Comparison of ENCODE assay signal across 8 mouse cellular contexts in genomic region chr16:33580736-33581241, GRCm38 (mm10).
DNase-seq lines count a peak whose midpoint lies in the region; ATAC-seq and TF ChIP-seq lines count a peak whose summit lies in the region.

No protein-coding gene starts in this region.

- H3K27ac ChIP-seq in hindbrain, postnatal 0 days: peak overlapping the region; percentile 60
- peak overlapping the region; percentile 64 for H3K27ac ChIP-seq in liver, embryonic 13.5 days

- no peak overlapping the region for H3K4me2 ChIP-seq in hindbrain, postnatal 0 days (ENCODE audit: low read depth, low read length)
- no peak overlapping the region for H3K4me2 ChIP-seq in liver, embryonic 13.5 days

- H3K9me3 ChIP-seq in hindbrain, postnatal 0 days (ENCODE audit: low read length): no peaks in the 10 kb centered on the region
- no peaks in the 10 kb centered on the region for H3K9me3 ChIP-seq in liver, embryonic 13.5 days (replicated peaks)

- no peaks in the 10 kb centered on the region for H3K36me3 ChIP-seq in hindbrain, postnatal 0 days (ENCODE audit: insufficient read depth, low read length)
- H3K36me3 ChIP-seq in liver, embryonic 13.5 days: no peaks in the 10 kb centered on the region

- peaks cover 21% of the 10 kb centered on the region for H3K4me1 ChIP-seq in hindbrain, postnatal 0 days (ENCODE audit: insufficient read depth, low read length)
- H3K4me1 ChIP-seq in liver, embryonic 13.5 days (replicated peaks): peaks cover 5% of the 10 kb centered on the region

- peak; percentile 30; the same call in 1 of the 2 replicates for ATAC-seq in hindbrain, postnatal 0 days
- ATAC-seq in liver, embryonic 13.5 days (ENCODE audit: low read depth): 0 out of 2 replicates have a peak, but pooled peaks have one; percentile 29

- H3K27me3 ChIP-seq in hindbrain, postnatal 0 days (ENCODE audit: insufficient read depth, low read length): no peaks in the 10 kb centered on the region
- H3K27me3 ChIP-seq in liver, embryonic 13.5 days: peaks cover 20% of the 10 kb centered on the region

- no peak for TF ChIP-seq CTCF in hindbrain, postnatal 0 days (IDR thresholded peaks at IDR 0.05; ENCODE audit: low read depth)

- no peak overlapping the region for H3K9ac ChIP-seq in hindbrain, postnatal 0 days (replicated peaks; ENCODE audit: low read length)
- H3K9ac ChIP-seq in liver, embryonic 13.5 days: no peak overlapping the region

- DNase-seq in urinary bladder, postnatal 14 days (ENCODE audit: low spot score): peak; percentile 55
- DNase-seq in urinary bladder, adult 2 months (ENCODE audit: low spot score): no peak
- DNase-seq in gastrocnemius, adult 8-10 months (ENCODE audit: low spot score in 2 of 2): peak; percentile 23 to 35
- DNase-seq in hindbrain, postnatal 0 days (ENCODE audit: low spot score): peak; percentile 36
- no peak for DNase-seq in liver, embryonic 13.5 days
- DNase-seq in skeletal muscle tissue, adult 2 months (ENCODE audit: low read depth, low spot score): peak; percentile 70
- no peak for DNase-seq in layer of hippocampus, postnatal 10 days (ENCODE audit: low spot score in 2 of 2)
- DNase-seq in thymus, postnatal 4 days: no peak

- H3K4me3 ChIP-seq in hindbrain, postnatal 0 days (ENCODE audit: low read length): no peak overlapping the region
- H3K4me3 ChIP-seq in liver, embryonic 13.5 days (replicated peaks): no peak overlapping the region

Comparison
In these comparisons a context has a peak if more than half of its experiments do, and no peak if none do; other contexts are left out.
1. DNase-seq: peak in urinary bladder, postnatal 14 days (single experiment), gastrocnemius, adult 8-10 months (2 of 2), hindbrain, postnatal 0 days (single experiment) and skeletal muscle tissue, adult 2 months (single experiment); none in urinary bladder, adult 2 months (single experiment), liver, embryonic 13.5 days (single experiment), layer of hippocampus, postnatal 10 days (0 of 2) and thymus, postnatal 4 days (single experiment).